Mouse (Mus musculus) midbrain, postnatal 0 days (tissue): Measurements from ENCODE around the gene Lasp1. TPM values are rescaled to one million over a fixed set of nuclear protein-coding genes. Genes with fewer than 3 reads are reported as not detected.

Experiments used
- ATAC-seq: fragments of 200-750 bp; cut with Nextera tagmentation; 2 replicates; pipeline ENCODE4 v1.8.0; 2017; ENCODE audit warnings: moderate number of reproducible peaks, mild to moderate bottlenecking, moderate TSS enrichment, moderate library complexity; ENCODE audit not compliant: low FRiP score
- DNase-seq: peaks from one replicate; pipeline ENCODE4 v3.0.0-alpha.2; 2015; ENCODE audit warnings: low spot score
- H3K27ac ChIP-seq: fragments of 300-500 bp; sonication (generic); 2 replicates; pipeline ENCODE4 v1.5.1; 2014; ENCODE audit warnings: low read depth, mild to moderate bottlenecking, low read length, mixed read lengths
- H3K27me3 ChIP-seq: fragments of 300-500 bp; sonication (generic); 2 replicates; pipeline ENCODE4 v1.6.1; 2014; ENCODE audit warnings: low read length, control low read depth, mixed read lengths; ENCODE audit not compliant: insufficient read depth
- H3K36me3 ChIP-seq: fragments of 300-500 bp; sonication (generic); 2 replicates; pipeline ENCODE4 v1.6.1; 2014; ENCODE audit warnings: low read length, control low read depth, mixed read lengths; ENCODE audit not compliant: insufficient read depth
- H3K4me1 ChIP-seq: fragments of 300-500 bp; sonication (generic); 2 replicates; pipeline ENCODE4 v1.6.1; 2014; ENCODE audit warnings: mild to moderate bottlenecking, control low read depth, antibody characterized with exemption, low read length, mixed read lengths; ENCODE audit not compliant: insufficient read depth
- H3K4me2 ChIP-seq: fragments of 300-500 bp; sonication (generic); 2 replicates; pipeline ENCODE4 v1.6.1; 2014; ENCODE audit warnings: low read depth, mild to moderate bottlenecking, low read length, mixed read lengths; ENCODE audit not compliant: poor library complexity, severe bottlenecking
- H3K4me3 ChIP-seq: fragments of 300-500 bp; sonication (generic); 2 replicates; pipeline ENCODE4 v1.5.1; 2014; ENCODE audit warnings: low read depth, mild to moderate bottlenecking, low read length, moderate library complexity
- H3K9ac ChIP-seq: fragments of 300-500 bp; sonication (generic); replicated peaks from 2 replicates; pipeline ENCODE4 v1.6.1; 2014; ENCODE audit warnings: mild to moderate bottlenecking, low read length, moderate library complexity, mixed read lengths; ENCODE audit not compliant: poor library complexity, severe bottlenecking
- H3K9me3 ChIP-seq: fragments of 300-500 bp; sonication (generic); 2 replicates; pipeline ENCODE4 v1.6.1; 2016; ENCODE audit warnings: low read length, control low read depth
- CTCF ChIP-seq: IDR thresholded peaks from 2 replicates; pipeline ENCODE4 v1.5.1; 2016; ENCODE audit warnings: antibody characterized with exemption, mild to moderate bottlenecking
- WGBS: fragments of 180-500 bp; shearing (Covaris S2); extraction: QIAGEN DNeasy Blood & Tissue Kit; methylation state at CpG from one replicate; pipeline ENCODE4 v1.1.7; 2014; 5-methylcytosine and 5-hydroxymethylcytosine counted together
- polyA plus RNA-seq: library from polyadenylated mRNA; unstranded; fragments of >200 nt; fragmentation: Nextera tagmentation; extraction: Ambion mirVana; gene quantifications from 2 replicates; pipeline ENCODE4 v1.2.1, GENCODE M21; 2015
- total RNA-seq: library from RNA; depleted of rRNA; stranded (reverse); fragments of >200 nt; gene quantifications from 2 replicates; pipeline ENCODE4 v1.2.3, GENCODE M21; 2014

Lasp1 gene
- total and polyA plus RNA-seq, 2 experiments from 2014 or later, result 179 to 206 TPM

- Histone ChIP-seq H3K4me1 (no peaks in the 10 kb centered on the region), H3K27ac (no peak overlapping the region), H3K9ac (no peak overlapping the region), H3K36me3 (peaks cover 63% of the 10 kb centered on the region), H3K4me2 (no peak overlapping the region), H3K9me3 (no peaks in the 10 kb centered on the region), H3K4me3 (no peak overlapping the region), H3K27me3 (no peaks in the 10 kb centered on the region)
- ATAC-seq (no peak), DNase-seq (no peak)
- 91% methylated on average over 10 of the region's 10 CpGs for WGBS
- TF ChIP-seq CTCF, result no peak
Measured at GRCm38 (mm10) chr11:97825295-97825694, 26.5 kb downstream of the Lasp1 start.

GRCm38 (mm10) chr11:97825971-97826370 is 27.2 kb downstream of the Lasp1 start:
- 84% methylated on average over 9 of the region's 9 CpGs for WGBS
- peaks cover 64% of the 10 kb centered on the region for H3K36me3 ChIP-seq
- no peak overlapping the region for H3K9ac ChIP-seq
- TF ChIP-seq CTCF, result no peak
- no peak for ATAC-seq
- no peak for DNase-seq
- H3K4me3 ChIP-seq, result no peak overlapping the region
- H3K4me1 ChIP-seq, result no peaks in the 10 kb centered on the region
- H3K9me3 ChIP-seq, result no peaks in the 10 kb centered on the region
- no peaks in the 10 kb centered on the region for H3K27me3 ChIP-seq
- H3K27ac ChIP-seq, result no peak overlapping the region
- no peak overlapping the region for H3K4me2 ChIP-seq

GRCm38 (mm10) chr11:97826414-97826813 is 27.6 kb downstream of the Lasp1 start:
- no peak for TF ChIP-seq CTCF
- no peak for ATAC-seq
- no peak for DNase-seq
- Histone ChIP-seq H3K4me2 (no peak overlapping the region), H3K9ac (no peak overlapping the region), H3K27ac (no peak overlapping the region), H3K36me3 (peaks cover 63% of the 10 kb centered on the region), H3K9me3 (no peaks in the 10 kb centered on the region), H3K4me3 (no peak overlapping the region), H3K4me1 (no peaks in the 10 kb centered on the region), H3K27me3 (no peaks in the 10 kb centered on the region)
- WGBS, result 76% methylated on average over 7 of the region's 7 CpGs

- WGBS, result 92% methylated on average over 6 of the region's 6 CpGs
- ATAC-seq, result no peak
- no peak for TF ChIP-seq CTCF
Measured at GRCm38 (mm10) chr11:97827654-97828053, 28.9 kb downstream of the Lasp1 start.

GRCm38 (mm10) chr11:97829365-97829764 is 30.6 kb downstream of the Lasp1 start:
- Histone ChIP-seq H3K4me2 (no peak overlapping the region), H3K9me3 (no peaks in the 10 kb centered on the region), H3K27me3 (no peaks in the 10 kb centered on the region), H3K4me1 (no peaks in the 10 kb centered on the region), H3K36me3 (peaks cover 70% of the 10 kb centered on the region), H3K27ac (no peak overlapping the region), H3K9ac (no peak overlapping the region), H3K4me3 (no peak overlapping the region)
- DNase-seq (no peak), ATAC-seq (no peak)
- WGBS, result 94% methylated on average over 7 of the region's 7 CpGs
- no peak for TF ChIP-seq CTCF

More at GRCm38 (mm10) chr11:97827654-97828053, 28.9 kb downstream of the Lasp1 start:
- no peaks in the 10 kb centered on the region for H3K4me1 ChIP-seq
- no peaks in the 10 kb centered on the region for H3K27me3 ChIP-seq
- H3K36me3 ChIP-seq, result peaks cover 68% of the 10 kb centered on the region
- no peaks in the 10 kb centered on the region for H3K9me3 ChIP-seq
- H3K27ac ChIP-seq, result no peak overlapping the region
- no peak for DNase-seq
- 0 out of 2 replicates have a peak overlapping the region, but pooled peaks have one; percentile 4 for H3K9ac ChIP-seq
- no peak overlapping the region for H3K4me2 ChIP-seq
- H3K4me3 ChIP-seq, result no peak overlapping the region

GRCm38 (mm10) chr11:97829913-97830476 is 31.2 kb downstream of the Lasp1 start:
- Histone ChIP-seq H3K27ac (no peak overlapping the region), H3K27me3 (no peaks in the 10 kb centered on the region), H3K4me3 (no peak overlapping the region), H3K9ac (no peak overlapping the region), H3K4me1 (no peaks in the 10 kb centered on the region), H3K9me3 (no peaks in the 10 kb centered on the region), H3K36me3 (peaks cover 70% of the 10 kb centered on the region), H3K4me2 (no peak overlapping the region)
- 79% methylated on average over 12 of the region's 12 CpGs for WGBS
- DNase-seq, result no peak
- no peak for TF ChIP-seq CTCF
- no peak for ATAC-seq
